Mouse (Mus musculus) urinary bladder, adult 18-20 months (tissue): ENCODE measurements around the gene Hbp1.

Experiments used
- DNase-seq, 2 experiments: peaks; one replicate each; pipeline ENCODE4 v3.0.0; 2022; ENCODE audit warnings: low spot score in 2 of 2, mixed read lengths in 2 of 2

The Hbp1 gene

GRCm38 (mm10) chr12:31949759-31950658, at the start of gene Hbp1:
Gene Hbp1 (minus strand): TSS chr12:31950535.
- peak; percentile 85 to 99 for DNase-seq

- DNase-seq, result no peak
These were observed 48.4 kb upstream of the Hbp1 start for GRCm38 (mm10) chr12:31998706-31999105.

DNA sequence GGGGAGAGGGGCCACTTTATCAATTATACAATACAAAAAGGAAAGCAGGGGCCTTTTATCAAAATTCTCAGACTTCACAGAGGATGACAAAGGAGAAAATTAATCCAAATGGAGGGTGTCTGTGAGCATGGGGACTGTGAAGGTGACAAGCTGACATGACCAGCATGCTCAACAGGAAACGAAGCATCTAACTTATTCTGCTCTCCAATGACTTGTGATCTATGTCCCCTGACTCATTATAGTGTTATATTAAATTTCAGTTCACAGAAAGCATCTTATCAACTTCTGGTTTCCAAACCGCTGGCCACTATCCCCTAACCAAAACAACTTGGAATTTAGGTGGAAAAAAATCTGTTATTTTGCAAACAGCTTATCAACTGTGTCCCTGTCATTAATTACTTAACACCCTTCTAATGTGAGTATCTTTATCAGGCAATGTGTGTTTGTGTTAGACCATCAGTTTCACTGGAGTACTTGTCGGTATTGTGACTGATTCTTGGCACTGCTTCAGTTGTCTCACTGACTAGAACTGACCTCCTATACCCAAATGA, 47.1 kb upstream of the Hbp1 start:
- DNase-seq, result no peak

GRCm38 (mm10) chr12:31996877-31997276, 46.5 kb upstream of the Hbp1 start:
- no peak for DNase-seq

GRCm38 (mm10) chr12:31990575-31990974, 40.2 kb upstream of the Hbp1 start:
- no peak for DNase-seq

DNA sequence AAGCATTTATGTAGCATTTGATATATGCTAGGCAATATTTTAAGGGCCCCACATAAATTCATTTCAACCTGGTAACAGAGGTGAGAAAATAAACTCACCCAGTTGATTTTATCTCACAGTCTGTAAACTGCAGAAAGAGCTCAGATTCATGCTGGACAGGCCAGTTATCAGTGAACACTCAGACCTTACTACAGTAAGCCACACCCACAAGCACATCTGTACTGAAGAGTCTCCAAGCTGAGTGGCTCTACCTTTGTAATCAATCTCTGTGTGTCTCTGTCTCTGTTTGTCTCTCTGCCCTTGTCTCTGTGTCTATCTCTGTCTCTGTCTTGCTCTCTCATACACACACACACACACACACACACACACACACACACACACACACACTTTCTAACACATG, 39.4 kb upstream of the Hbp1 start:
- DNase-seq, result no peak

DNA sequence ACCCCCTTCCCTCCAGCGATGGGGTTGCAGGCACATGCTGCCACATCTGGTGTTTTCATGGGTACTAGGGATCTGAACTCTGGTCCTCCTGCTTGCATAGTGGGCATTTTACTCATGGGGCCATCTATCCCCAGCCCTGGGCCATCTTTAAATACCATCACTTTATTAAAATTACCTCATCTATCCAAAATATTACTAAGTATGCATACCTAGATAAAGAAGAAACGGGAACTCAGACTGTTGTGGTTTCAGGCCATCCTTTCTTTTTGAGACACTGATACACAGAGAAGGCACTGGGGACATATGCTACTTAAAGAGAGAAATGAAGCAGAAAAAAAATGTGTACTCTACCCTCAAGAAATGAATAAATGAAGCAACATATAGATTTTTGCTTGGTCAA, 36.1 kb upstream of the Hbp1 start:
- no peak for DNase-seq

DNA sequence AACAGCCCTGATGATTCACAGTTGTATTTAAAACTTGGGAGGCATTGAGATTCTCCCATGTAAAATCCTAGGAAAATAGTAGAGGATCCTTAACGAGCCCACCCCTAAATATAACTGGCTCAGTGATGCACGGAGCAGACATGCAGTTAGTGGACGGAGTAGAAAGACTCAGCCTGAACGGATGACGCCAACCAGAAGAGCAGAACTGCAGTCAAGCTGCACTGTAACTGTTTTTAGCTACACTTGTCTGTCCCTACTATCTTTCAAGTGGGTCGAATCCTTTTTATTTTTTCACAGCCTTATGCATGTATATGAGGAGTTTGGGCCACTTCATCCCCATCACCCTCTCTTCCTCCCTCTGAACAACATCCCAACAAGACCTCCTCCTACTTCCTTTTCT, 35.4 kb upstream of the Hbp1 start:
- no peak for DNase-seq

DNA sequence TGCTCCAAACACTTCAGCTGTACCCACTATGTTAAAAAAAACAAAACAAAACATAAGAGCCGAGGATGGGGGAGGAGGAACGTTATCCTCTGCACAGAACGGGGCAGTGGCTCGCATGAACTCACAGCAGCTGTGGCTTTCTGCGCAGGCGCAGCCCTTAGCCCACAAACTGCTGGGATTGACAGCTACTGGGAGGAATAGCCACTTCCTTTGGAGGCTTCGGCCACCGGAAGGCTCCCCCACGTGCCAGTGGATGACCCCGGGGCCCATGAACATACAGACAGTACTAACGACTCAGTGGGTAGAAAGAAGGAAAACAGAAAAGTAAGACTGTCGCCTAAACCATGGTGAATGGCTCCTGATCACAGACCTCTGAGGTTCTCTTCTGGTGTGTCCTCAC, 34.3 kb upstream of the Hbp1 start:
- DNase-seq, result no peak

GRCm38 (mm10) chr12:31984206-31984605, 33.9 kb upstream of the Hbp1 start:
- DNase-seq, result no peak

DNA sequence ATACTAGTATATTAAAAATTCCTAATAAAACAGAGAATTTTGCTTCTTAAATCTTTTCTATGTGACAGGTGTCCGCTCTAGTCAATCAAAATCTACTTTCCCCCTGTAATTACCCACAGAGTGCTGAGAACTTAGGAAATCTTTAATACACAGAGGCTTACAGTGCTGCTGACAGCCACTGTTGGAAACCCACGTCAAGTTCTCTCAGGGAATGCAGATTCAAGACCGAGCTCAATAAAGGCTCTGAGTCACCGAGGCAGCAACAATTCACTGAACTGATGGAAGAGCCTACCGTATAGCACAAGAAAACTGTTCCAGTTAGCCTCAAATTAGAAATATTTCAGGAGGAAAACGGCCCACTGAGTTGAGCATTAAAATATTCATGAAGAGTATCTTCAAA, 33.4 kb upstream of the Hbp1 start:
- DNase-seq, result no peak

DNA sequence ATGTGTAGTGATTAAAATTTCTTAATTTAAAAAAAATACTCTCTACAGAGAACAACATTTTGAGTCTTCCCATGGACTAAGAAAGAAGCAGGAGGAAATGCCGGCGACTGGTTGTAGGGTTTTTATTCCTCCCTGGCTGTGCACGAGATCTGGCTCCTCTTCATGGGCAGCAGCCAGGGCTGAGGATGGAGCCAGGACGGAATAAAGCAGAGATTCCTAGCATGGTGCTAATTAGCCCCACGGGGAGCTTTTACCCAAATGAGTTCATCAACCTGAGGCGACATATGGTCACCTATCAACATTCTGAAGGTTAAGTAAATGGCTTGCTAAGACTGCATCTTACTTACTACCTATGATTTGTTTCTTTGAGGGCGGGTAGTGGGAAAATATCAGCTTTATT, 32.9 kb upstream of the Hbp1 start:
- no peak for DNase-seq

- no peak for DNase-seq
These were observed 27.4 kb upstream of the Hbp1 start for GRCm38 (mm10) chr12:31977613-31978195.

- DNase-seq, result peak in 1 of 2 experiments; percentile 38
These were observed 26.2 kb upstream of the Hbp1 start for GRCm38 (mm10) chr12:31976544-31976943.

- no peak for DNase-seq
These were observed 23.3 kb upstream of the Hbp1 start for GRCm38 (mm10) chr12:31973473-31974172.

DNA sequence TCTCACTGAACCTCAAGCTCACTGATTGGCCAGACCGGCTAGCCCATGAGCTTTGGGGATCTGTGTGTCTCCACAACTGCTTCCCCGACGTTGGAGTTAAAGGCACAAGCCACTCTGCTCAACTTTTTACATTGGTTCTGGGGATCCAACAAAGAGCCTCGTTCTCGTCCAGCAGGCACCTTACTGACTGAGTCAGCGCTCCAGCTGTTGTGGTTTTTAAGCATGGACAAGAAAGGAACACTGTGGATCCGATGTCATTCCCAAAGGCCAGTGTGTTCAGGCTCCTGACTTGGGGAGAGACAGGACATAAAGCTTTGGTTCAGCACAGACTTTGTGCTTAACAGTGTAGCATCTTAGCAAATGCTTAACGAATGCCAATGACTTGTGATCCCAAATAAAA, 21.2 kb upstream of the Hbp1 start:
- DNase-seq, result no peak

- DNase-seq, result no peak
These were observed 18.8 kb upstream of the Hbp1 start for GRCm38 (mm10) chr12:31969111-31969510.

DNA sequence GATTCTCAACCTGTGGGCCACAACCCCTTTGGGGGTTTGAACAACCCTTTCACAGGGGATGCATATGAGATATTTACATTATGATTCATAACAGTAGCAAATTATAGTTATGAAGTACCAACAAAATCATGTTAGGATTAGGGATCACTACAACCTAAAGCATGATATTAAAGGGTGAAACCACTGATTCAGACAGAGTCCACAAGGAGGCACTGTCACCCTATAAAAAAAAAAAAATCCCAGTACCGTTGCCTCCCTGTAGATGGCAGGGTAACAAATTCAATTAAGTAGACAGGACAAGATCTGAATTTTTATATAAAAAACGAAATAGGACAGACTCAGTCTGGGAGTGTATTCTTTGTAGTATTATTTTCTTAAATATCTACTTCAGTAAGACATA, 17.2 kb upstream of the Hbp1 start:
- DNase-seq, result no peak

DNA sequence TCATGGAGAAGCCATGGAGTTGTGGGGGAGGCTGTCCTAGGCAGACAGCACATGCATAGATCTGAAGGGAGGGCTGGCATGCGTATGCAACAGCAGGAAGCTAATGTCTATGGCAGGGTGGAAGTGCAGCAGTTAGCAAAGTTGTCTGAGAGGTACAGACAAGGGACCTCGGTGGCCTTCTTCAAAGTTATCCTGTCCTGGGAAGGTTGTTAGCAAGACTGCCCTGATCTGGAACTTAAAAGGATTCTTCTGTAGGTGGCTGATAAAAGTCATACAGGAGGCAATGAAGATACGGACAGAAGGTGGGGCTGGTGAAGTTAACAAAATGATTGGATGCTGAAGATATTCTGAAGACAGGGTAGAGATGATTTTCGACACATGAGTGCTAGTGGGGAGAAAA, 16.1 kb upstream of the Hbp1 start:
- DNase-seq, result no peak

- no peak for DNase-seq
These were observed 15.3 kb upstream of the Hbp1 start for GRCm38 (mm10) chr12:31965517-31966212.

GRCm38 (mm10) chr12:31964074-31964473, 13.7 kb upstream of the Hbp1 start:
- DNase-seq, result no peak

- DNase-seq, result no peak
These were observed 5.5 kb upstream of the Hbp1 start for GRCm38 (mm10) chr12:31955843-31956242.
